Mouse (Mus musculus) ES-CJ7 (cell line): ENCODE data around the gene Slc7a1.

ENCODE experiments used
- DNase-seq: peaks from one replicate; pipeline ENCODE4 v3.0.0; 2011; ENCODE audit warnings: low read depth, low spot score

The Slc7a1 gene

DNA sequence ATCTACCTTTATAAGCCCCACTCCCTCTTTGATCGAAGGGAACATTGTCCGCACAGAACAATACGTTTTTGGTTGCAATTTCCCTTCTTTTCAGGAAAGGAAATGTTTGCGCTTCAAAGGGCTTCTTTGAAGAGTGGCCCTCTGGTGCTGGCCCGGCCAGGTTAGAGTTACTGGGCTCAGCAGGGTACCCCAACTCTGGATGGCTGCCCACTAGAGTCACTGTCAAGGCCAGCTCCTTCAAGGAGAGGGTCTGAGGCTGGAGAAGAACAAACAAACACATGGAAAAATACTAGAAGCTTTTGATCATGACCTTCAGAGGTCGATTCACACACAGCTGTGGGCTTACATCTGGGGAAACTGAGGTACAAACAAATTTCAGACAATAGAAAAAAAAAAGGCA, 6.9 kb downstream of the Slc7a1 start:
- no peak for DNase-seq

DNA sequence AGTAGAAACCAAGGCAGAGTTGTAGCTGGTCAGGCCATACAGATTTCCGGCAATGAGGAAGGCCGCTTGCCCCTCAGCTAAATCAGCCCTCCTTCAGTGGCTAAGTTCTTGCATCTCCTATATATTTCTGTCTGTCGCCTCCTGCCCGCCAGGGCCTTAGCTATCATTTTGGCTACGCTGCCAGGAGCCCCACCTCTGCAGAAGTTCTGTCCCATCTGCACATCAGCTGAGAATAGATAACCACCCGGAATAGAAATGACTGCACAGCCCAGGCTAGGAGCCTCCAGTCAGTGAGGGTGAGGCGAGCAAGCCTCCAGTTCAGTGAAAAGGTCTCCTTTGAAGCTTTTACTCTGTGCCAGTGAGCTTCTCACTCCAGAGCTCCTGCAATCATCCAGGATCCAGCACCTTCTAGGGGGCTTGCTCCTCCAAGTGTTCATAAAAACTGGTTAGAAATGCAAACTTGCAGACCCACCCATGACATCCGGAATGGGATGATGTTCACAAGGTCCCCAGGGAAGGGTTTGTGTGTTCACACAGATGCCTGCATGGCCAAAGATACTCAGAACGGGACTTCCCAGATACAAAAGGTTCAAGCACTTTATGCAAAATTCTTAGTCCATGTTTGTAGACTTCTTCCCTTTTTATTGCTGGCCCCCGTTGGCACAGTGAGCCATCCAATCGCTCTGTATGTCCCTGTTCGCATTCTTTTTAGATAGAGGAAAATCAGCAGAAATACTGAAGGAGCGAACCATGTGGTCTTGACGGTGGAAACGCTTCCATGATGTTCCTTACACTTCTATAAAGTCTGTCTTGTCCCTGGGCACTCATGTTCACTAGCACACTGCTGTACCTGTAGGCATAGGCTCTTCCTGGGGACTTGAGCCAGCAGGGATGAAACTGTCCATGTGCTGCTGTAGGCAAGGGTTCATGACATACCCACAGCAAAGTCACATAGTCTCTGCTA, 10.4 kb downstream of the Slc7a1 start:
- DNase-seq: no peak

DNA sequence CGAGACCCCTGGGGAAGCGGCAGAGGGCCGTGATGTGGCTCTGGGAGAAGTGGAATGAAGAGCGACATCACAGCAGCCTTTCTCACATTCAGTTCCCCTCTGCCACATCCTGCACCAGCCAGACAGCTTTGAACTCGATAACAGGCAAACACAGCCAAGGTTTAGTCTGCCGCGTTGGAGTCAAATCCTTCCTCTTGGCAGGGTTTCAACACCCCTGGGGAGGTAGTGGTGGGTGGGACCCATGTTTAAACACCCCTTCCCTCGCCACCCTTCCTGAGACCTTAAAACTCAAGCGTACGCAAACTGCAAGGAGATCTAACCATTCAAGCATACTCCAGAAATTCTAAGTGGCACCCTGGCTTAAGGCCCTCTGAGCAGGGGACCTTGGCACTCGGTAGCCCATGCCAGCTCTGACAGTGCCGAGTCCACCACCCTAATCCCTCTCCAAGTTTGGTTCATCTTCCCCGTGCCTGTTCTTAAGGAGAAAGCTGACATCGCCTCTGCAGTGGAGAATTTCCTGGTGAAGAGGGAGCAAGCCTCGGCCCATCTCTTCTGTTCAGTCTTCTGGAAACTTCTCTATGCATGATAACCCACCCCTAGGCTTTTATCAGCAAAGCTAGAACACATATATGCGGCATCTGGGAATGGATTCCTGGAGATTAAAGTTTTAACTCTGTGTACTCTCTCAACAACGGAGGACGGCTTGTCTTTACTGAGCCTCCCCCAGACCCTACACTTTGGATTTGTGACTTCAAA, 11.3 kb downstream of the Slc7a1 start:
- DNase-seq: no peak

DNA sequence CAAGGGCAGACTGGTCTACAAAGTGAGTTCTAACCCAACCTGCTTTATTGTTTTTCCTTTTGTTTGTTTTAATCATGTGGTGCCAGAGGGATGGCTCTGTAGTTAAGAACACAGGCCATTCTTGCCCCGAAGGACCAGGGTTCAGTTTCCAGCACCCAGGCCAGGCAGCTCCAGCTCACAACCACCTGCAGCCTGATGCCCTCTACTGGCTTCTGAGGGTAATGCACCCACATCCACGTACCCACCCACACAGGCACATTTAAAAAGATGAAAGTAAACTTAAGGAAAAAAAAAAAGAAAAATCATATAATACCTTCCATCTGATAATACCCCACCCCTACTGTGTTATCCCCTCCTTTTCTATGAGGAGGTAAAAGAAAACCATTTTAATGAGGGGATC, 11.9 kb downstream of the Slc7a1 start:
- peak; percentile 61 for DNase-seq

DNA sequence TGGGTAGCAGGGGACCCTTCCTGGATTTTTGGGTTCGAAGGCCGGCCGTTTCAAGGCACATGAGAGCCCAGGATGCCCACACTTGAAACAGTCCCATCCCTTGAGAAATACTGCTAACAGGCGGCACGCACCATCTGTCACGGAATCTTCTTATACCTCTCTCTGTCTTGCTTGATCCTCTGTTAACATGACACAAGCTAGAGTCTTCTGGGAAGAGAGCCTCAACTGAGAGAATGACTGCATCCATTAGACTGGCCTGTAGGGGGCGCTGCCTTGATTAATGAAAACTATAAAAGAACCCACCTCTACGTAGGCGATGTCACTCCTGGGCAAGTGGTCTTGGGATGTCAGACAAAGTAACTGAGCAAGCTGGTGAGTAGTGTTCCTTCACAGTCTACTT, 13.2 kb downstream of the Slc7a1 start:
- peak; percentile 72 for DNase-seq

DNA sequence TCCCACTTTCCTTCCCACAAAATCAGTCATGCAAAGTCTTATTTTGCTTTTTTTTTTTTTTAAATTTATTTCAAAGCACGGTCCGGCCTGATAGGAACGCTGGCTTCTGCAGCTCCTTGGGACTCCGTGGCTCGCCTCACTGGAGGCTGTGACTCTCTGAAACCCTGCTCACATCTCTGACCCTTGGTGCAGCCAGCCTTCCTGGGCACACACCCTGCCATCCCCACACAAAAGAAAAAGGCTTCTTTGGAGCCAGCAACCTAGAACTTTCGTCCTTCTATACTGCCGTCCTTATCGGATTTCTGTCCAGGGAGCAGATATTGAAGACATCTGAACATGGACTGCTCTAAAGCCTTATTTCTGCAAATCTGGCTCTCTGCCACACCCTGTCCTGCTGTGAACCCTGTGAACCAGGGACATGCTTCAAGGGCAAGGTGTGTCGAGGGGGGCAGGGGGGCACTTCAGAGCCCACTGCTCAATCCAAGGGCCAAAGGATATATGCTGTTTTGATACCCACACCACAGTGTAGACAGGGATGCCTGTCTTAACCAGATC, 15.1 kb downstream of the Slc7a1 start:
- DNase-seq: no peak

DNA sequence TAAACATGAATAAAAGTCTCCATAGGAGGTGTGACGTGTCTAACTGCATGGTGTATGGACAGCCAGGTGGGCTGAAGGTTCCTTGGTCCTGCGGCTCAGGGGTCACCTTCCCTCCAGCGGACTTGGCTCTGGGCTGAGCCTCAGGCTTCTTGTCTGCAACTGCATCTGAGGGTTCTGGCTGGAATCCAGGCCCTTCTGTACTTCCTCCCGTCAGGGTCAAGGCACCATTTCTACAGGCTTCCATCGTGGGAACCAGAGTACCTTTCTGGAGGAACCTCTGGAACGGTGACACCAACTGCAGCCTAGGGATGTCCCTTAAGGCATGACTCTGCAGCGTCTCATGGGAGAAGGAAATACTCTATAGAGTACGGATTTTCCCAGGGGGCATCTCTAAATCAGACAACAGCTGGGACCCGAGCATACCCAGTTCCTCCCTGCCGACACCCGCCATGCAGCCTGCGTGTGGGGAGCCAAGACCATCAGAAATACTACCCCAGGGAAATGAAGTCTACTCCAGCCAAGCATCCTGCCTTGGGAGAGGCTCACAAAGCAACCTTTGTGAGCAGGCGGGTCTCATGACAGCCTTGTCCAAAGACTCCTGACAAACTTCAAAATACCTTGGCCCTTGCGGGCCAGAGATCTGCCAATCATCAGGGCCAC, 15.7 kb downstream of the Slc7a1 start:
- no peak for DNase-seq

DNA sequence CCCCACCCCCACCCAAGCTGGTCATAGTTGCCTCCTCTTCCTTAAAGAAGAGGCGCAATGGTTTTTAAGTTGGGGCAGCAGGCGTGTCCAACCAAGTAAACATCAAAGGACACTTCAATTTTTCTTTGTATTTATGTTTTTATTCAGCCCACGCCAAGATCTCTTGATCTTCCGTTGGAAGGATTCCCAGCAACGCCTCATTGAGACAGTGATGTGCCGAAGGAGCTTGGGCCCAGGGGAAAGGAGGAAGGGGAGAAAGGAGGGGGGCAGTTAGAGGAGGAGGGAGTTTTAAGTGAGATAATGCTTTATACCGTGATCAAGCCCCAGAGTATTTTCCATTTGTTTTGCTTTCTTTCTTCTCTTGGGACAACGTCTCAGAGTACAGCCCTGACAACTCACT, 18.6 kb downstream of the Slc7a1 start:
- no peak for DNase-seq

GRCm38 (mm10) chr5:148380246-148380504, 19.5 kb downstream of the Slc7a1 start:
- DNase-seq: no peak

DNA sequence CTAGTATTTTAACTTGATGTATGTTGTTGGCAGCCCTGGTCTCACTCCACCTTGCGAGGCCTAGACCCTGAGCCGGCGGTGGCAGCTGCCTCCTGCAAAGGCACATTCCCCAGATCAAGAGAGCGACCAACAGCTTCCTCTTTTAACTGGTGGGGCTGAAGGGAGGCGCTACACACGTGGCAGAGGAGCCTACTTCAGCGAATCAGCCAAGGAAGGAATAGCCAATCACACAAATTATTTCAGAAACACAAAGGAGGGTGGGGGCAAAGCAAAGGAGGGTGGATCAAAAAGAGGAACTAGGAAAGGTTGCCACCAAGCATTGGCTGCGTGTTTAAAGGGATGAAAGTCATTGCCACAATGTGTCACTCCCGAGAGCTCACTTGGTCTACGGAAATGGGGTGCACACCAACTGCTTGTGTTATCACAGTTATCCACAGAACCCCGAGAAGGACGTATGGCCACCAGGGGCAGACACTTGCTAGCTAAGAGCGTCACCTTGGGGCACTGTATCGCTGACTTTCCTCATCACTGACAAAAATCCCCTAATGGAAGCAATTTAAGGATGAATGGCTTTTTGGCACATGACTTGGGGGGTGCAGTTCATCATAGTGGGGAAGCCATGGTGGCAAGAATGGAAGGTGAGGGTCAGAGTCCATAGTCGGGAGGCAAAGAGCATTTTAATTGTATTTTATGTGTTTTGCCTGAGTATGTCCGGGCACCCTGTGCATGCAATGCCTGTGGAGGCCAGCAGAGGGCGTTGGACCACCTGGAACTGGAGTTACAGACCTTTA, 20.1 kb downstream of the Slc7a1 start:
- DNase-seq: peak; percentile 69

GRCm38 (mm10) chr5:148378707-148379106, 21.0 kb downstream of the Slc7a1 start:
- DNase-seq: no peak

GRCm38 (mm10) chr5:148378232-148378508, 21.5 kb downstream of the Slc7a1 start:
- no peak for DNase-seq

GRCm38 (mm10) chr5:148377439-148378231, 22.1 kb downstream of the Slc7a1 start:
- DNase-seq: no peak

DNA sequence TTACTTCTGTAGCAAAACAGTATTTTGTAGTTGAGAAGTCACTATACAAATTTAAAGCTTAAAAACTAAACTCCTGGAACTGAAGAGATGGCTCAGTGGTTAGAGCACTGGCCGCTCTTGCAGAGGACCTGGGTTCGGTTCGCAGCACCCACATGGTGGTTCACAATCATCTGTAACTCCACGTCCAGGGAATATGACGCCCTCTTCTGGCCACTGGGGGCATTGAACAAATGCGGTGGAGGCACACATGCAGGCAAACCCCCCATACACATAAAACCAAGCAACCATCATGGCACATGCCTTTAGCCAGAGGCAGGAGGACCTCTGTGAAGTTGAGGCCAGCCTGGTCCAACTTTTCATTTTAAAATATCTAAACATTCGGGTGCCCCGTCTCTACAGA, 23.3 kb downstream of the Slc7a1 start:
- peak; percentile 32 for DNase-seq

DNA sequence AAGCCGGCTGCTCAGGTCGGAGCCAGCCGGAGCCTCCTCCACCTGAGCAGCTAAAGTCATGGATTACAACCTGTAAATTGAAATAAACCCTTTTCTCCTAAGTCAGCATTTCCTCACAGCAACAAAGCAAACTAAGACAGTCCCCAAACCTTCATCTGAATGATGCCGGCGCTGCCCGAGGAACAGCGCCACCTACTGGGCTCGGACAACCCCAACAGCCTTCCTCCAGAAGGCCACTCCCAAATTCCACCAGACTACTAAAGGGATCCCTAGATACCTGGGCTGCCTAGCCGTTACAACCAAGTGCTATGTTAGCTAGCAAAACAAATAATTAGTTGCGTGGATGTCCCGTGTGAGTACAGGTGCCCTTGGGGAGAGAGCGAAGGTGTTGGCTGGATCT, 24.2 kb downstream of the Slc7a1 start:
- peak; percentile 82 for DNase-seq

DNA sequence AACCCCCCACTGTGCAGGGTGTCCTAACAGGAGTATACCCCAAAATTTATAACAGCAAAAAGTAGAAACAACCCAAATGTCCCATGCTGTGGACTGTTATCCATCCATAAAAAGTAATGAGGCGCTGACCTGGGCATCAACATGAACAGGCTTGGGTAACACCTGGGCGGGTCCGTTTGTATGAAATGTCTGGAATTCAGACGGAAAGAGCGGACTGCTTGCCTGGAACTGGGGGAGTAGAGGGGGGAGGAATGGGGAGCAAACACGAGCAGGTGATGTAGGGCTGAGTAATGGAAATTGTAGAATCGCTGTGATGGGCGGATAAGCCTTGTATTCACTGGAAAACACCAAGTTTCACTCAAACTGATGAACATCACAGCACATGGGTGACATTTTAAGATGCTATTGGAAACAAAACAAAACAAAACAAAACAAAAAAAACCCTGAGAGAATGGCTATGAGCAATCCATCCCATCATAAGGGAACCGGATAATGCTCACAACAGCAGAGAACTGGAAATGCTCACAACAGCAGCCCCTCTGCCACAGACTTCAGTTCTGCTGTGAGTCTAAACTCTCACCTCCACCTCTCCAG, 26.5 kb downstream of the Slc7a1 start:
- no peak for DNase-seq

GRCm38 (mm10) chr5:148372005-148372917, 27.4 kb downstream of the Slc7a1 start:
- peak; percentile 59 for DNase-seq

DNA sequence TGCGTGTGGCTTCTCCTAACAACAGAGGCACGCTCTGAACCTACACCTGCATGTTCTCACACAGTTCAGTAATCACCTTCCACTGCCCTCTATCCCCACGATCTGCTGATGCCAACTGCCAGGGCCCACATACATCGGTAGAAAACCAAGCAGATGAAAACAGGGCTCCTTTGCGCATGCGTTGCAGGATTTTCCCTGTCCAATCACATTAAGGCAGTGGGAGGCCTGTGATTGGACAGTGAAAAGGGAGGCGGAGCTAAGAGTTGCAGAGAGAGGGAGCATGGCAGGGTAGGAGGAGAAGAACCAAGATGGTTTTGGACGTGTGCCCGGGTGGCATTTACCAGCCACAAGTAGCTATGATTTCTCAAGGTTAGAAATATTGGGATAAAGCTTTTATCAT, 28.3 kb downstream of the Slc7a1 start:
- DNase-seq: peak; percentile 96

DNA sequence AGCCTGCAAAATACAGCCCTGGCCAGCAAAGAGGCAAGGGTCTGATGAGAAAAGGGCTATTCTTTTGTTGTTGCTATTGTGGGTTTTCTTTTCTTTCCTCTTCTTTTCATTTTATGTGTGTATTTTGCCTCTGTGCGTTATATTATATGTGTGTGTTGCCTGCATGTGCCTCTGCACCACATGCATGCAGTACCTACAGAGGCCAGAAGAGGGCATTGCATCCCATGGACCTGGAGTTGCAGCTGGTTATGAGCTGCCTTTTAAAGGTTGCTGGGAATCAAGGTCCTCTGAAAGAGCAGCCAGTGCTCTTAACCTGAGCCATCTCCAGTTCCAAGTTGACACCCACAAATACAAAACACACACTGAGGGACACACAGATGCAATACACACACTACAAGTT, 29.1 kb downstream of the Slc7a1 start:
- peak; percentile 88 for DNase-seq
